Mouse (Mus musculus) liver, embryonic 11.5 days (tissue): Measurements from ENCODE around the gene Btbd11. TPM values are rescaled to one million over a fixed set of nuclear protein-coding genes. Genes with fewer than 3 reads are reported as not detected.

Experiments
- ATAC-seq: fragments of 200-750 bp; cut with Nextera tagmentation; replicated peaks from 2 replicates; pipeline ENCODE4 v1.8.0; 2017; ENCODE audit warnings: moderate number of reproducible peaks, mild to moderate bottlenecking, moderate TSS enrichment, moderate library complexity; ENCODE audit not compliant: low FRiP score
- DNase-seq: peaks from one replicate; pipeline ENCODE4 v3.0.0-alpha.2; 2017; ENCODE audit warnings: low spot score
- H3K27ac ChIP-seq: fragments of 300-500 bp; sonication (generic); 2 replicates; pipeline ENCODE4 v1.5.1; 2014; ENCODE audit warnings: mild to moderate bottlenecking, low read depth, low read length, control low read depth
- H3K27me3 ChIP-seq: fragments of 300-500 bp; sonication (generic); replicated peaks from 2 replicates; pipeline ENCODE4 v1.6.1; 2014; ENCODE audit warnings: low read length, mixed read lengths; ENCODE audit not compliant: control insufficient read depth, insufficient read depth
- H3K36me3 ChIP-seq: fragments of 300-500 bp; sonication (generic); 2 replicates; pipeline ENCODE4 v1.6.1; 2014; ENCODE audit warnings: mild to moderate bottlenecking, low read length, moderate library complexity, mixed read lengths; ENCODE audit not compliant: control insufficient read depth, insufficient read depth
- H3K4me1 ChIP-seq: fragments of 300-500 bp; sonication (generic); replicated peaks from 2 replicates; pipeline ENCODE4 v1.6.1; 2014; ENCODE audit warnings: low read length, mixed read lengths; ENCODE audit not compliant: control insufficient read depth, insufficient read depth
- H3K4me2 ChIP-seq: fragments of 300-500 bp; sonication (generic); 2 replicates; pipeline ENCODE4 v1.6.1; 2014; ENCODE audit warnings: mild to moderate bottlenecking, control low read depth, moderate library complexity
- H3K4me3 ChIP-seq: fragments of 300-500 bp; sonication (generic); 2 replicates; pipeline ENCODE4 v1.5.1; 2014; ENCODE audit warnings: low read depth, low read length, control low read depth
- H3K9ac ChIP-seq: fragments of 300-500 bp; sonication (generic); 2 replicates; pipeline ENCODE4 v1.6.1; 2014; ENCODE audit warnings: low read depth, low read length, control low read depth
- H3K9me3 ChIP-seq: fragments of 300-500 bp; sonication (generic); 2 replicates; pipeline ENCODE4 v1.6.1; 2016; ENCODE audit warnings: low read length, inconsistent platforms, mixed read lengths; ENCODE audit not compliant: control insufficient read depth
- WGBS: fragments of 180-500 bp; shearing (Covaris S2); extraction: QIAGEN DNeasy Blood & Tissue Kit; methylation state at CpG from one replicate; pipeline ENCODE4 v1.1.7; 2014; 5-methylcytosine and 5-hydroxymethylcytosine counted together
- polyA plus RNA-seq: library from polyadenylated mRNA; unstranded; fragments of >200 nt; fragmentation: Nextera tagmentation; extraction: Ambion mirVana; gene quantifications from 2 replicates; pipeline ENCODE4 v1.2.1, GENCODE M21; 2014

Btbd11 gene
- polyA plus RNA-seq, 1 experiment from 2014 or later: 0.88 TPM

- no peaks in the 10 kb centered on the region for H3K36me3 ChIP-seq
- H3K4me3 ChIP-seq: no peak overlapping the region
- H3K9ac ChIP-seq: no peak overlapping the region
- no peak overlapping the region for H3K4me2 ChIP-seq
- no peak overlapping the region for H3K27ac ChIP-seq
- DNase-seq: no peak
- H3K4me1 ChIP-seq: no peaks in the 10 kb centered on the region
- no peak for ATAC-seq
- H3K27me3 ChIP-seq: no peaks in the 10 kb centered on the region
- WGBS: 56% methylated on average over 6 of the region's 6 CpGs
- no peaks in the 10 kb centered on the region for H3K9me3 ChIP-seq
Observed at GRCm38 (mm10) chr10:85464152-85464551, 77.5 kb downstream of the Btbd11 start.

GRCm38 (mm10) chr10:85465516-85466408, 79.1 kb downstream of the Btbd11 start:
- no peak overlapping the region for H3K9ac ChIP-seq
- no peaks in the 10 kb centered on the region for H3K36me3 ChIP-seq
- no peak overlapping the region for H3K27ac ChIP-seq
- H3K4me3 ChIP-seq: no peak overlapping the region
- ATAC-seq (no peak), DNase-seq (no peak)
- H3K4me1 ChIP-seq: no peaks in the 10 kb centered on the region
- no peaks in the 10 kb centered on the region for H3K27me3 ChIP-seq
- 81% methylated on average over 13 of the region's 13 CpGs for WGBS
- H3K4me2 ChIP-seq: no peak overlapping the region
- no peaks in the 10 kb centered on the region for H3K9me3 ChIP-seq

GRCm38 (mm10) chr10:85466409-85466761, 79.8 kb downstream of the Btbd11 start:
- DNase-seq: no peak
- no peak for ATAC-seq
- Histone ChIP-seq H3K9me3 (no peaks in the 10 kb centered on the region), H3K27me3 (no peaks in the 10 kb centered on the region), H3K36me3 (no peaks in the 10 kb centered on the region), H3K4me2 (no peak overlapping the region), H3K4me1 (no peaks in the 10 kb centered on the region), H3K9ac (no peak overlapping the region), H3K27ac (no peak overlapping the region), H3K4me3 (no peak overlapping the region)
- WGBS: 53% methylated on average over 8 of the region's 8 CpGs

- Histone ChIP-seq H3K4me3 (no peak overlapping the region), H3K36me3 (no peaks in the 10 kb centered on the region), H3K27me3 (no peaks in the 10 kb centered on the region), H3K9me3 (no peaks in the 10 kb centered on the region), H3K4me1 (no peaks in the 10 kb centered on the region), H3K9ac (no peak overlapping the region), H3K4me2 (no peak overlapping the region), H3K27ac (no peak overlapping the region)
- WGBS: 60% methylated on average over 7 of the region's 7 CpGs
- no peak for DNase-seq
- ATAC-seq: no peak
Observed at GRCm38 (mm10) chr10:85467393-85467792, 80.8 kb downstream of the Btbd11 start.

GRCm38 (mm10) chr10:85468527-85468926, 81.9 kb downstream of the Btbd11 start:
- Histone ChIP-seq H3K27me3 (no peaks in the 10 kb centered on the region), H3K36me3 (no peaks in the 10 kb centered on the region), H3K4me3 (no peak overlapping the region), H3K4me2 (no peak overlapping the region), H3K27ac (no peak overlapping the region), H3K4me1 (no peaks in the 10 kb centered on the region), H3K9ac (no peak overlapping the region), H3K9me3 (no peaks in the 10 kb centered on the region)
- WGBS: 85% methylated on average over 4 of the region's 4 CpGs
- ATAC-seq (no peak), DNase-seq (no peak)

- 71% methylated on average over 5 of the region's 5 CpGs for WGBS
- H3K4me1 ChIP-seq: no peaks in the 10 kb centered on the region
- H3K27me3 ChIP-seq: no peaks in the 10 kb centered on the region
- no peak for ATAC-seq
- no peak for DNase-seq
- H3K4me3 ChIP-seq: no peak overlapping the region
- no peak overlapping the region for H3K27ac ChIP-seq
- H3K9ac ChIP-seq: no peak overlapping the region
- H3K36me3 ChIP-seq: no peaks in the 10 kb centered on the region
- no peaks in the 10 kb centered on the region for H3K9me3 ChIP-seq
- no peak overlapping the region for H3K4me2 ChIP-seq
Observed at GRCm38 (mm10) chr10:85469341-85469740, 82.7 kb downstream of the Btbd11 start.

GRCm38 (mm10) chr10:85473265-85473664, 86.7 kb downstream of the Btbd11 start:
- no peaks in the 10 kb centered on the region for H3K9me3 ChIP-seq
- H3K27me3 ChIP-seq: no peaks in the 10 kb centered on the region
- no peak for DNase-seq
- WGBS: 50% methylated on average over 4 of the region's 4 CpGs
- 0 out of 2 replicates have a peak, but pooled peaks have one; percentile 53 for ATAC-seq
- no peak overlapping the region for H3K4me3 ChIP-seq
- no peak overlapping the region for H3K9ac ChIP-seq
- no peaks in the 10 kb centered on the region for H3K4me1 ChIP-seq
- no peak overlapping the region for H3K4me2 ChIP-seq
- H3K36me3 ChIP-seq: no peaks in the 10 kb centered on the region
- no peak overlapping the region for H3K27ac ChIP-seq

GRCm38 (mm10) chr10:85473871-85474270, 87.3 kb downstream of the Btbd11 start:
- no peak for DNase-seq
- Histone ChIP-seq H3K4me2 (no peak overlapping the region), H3K4me3 (no peak overlapping the region), H3K27me3 (no peaks in the 10 kb centered on the region), H3K36me3 (no peaks in the 10 kb centered on the region), H3K27ac (no peak overlapping the region), H3K9me3 (no peaks in the 10 kb centered on the region), H3K4me1 (no peaks in the 10 kb centered on the region), H3K9ac (no peak overlapping the region)
- ATAC-seq: no peak
- 62% methylated on average over 3 of the region's 3 CpGs for WGBS
